Mouse (Mus musculus): ENCODE results near the gene Mrpl21.

The Mrpl21 gene

DNA sequence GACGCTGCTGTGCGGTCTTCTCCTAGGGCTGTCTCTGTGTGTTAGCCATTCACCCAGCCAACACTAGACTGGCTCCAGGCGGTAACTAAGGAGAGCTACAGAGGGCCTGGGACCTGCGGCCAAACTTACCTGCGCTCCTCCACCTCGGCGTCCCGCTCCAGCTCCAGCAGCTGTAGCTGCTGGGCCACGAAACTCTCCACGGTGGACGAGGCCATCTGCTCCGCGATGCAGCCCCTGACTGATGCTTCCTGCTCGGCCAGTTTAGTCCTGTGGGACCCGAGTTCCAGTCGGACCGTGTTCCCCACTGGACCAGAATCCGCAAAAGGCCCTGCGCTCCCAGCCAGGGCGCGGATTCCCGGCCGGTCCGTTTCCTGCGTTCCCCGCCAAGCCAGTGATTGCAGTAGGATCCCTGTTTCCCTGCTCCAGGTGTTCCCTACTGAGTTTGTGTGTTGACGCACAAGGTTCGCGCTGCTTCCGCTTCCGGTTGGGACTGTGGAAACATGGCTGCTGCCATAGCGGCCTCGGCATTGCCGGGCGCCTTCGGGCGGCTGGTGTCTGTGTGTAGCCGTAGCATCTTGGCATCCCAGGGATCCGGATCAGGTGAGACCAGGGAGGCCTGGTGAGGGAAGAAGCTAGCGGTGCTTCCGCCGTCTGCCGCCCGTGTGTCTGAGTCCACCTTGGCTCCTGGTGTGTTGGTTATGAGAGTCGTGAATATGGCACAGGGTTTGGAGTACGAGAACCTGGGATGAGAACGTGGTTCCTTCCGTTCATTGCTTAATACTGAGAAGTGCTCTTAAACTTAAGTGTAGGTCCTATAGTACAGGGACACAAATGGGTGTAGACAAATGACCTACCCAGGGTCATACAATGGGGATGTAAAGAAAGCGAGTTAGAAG is at the start of gene Mrpl21, which contains the start of gene Ighmbp2:
Gene Mrpl21 (plus strand): TSS at position 330 of the 896 bp plus-strand sequence.
Gene Ighmbp2 (minus strand): TSS at position 446 of the 896 bp plus-strand sequence.
- DNase-seq (ENCODE audit: low read depth), result peak; percentile 93

DNA sequence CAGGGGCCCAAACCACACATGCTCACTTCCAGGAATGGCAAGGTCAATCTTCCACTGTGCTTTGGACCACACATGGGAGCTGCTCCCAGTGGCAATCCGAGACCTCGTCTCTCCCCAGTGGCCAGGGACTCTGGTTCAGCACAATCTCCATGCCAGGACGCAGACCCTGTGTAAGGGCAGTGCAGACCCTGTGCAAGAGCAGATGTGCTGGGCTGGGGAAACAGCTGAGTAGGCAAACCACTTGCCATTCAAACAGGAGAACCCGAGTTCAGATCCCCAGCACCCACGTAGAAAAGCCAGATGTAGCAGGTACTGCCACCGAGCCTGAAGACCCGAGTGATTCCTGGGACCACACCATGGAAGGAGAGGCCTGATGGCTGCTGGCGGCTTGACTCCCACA is 22.7 kb upstream of the Mrpl21 start:
- no peak for DNase-seq (ENCODE audit: low read depth)

- no peak for DNase-seq (ENCODE audit: low read depth)
Observed at GRCm38 (mm10) chr19:3260591-3260990, 22.1 kb upstream of the Mrpl21 start.

GRCm38 (mm10) chr19:3261336-3261735 is 21.4 kb upstream of the Mrpl21 start:
- no peak for DNase-seq (ENCODE audit: low read depth)

- DNase-seq (ENCODE audit: low read depth), result no peak
Observed at GRCm38 (mm10) chr19:3261764-3262525, 20.8 kb upstream of the Mrpl21 start.

DNA sequence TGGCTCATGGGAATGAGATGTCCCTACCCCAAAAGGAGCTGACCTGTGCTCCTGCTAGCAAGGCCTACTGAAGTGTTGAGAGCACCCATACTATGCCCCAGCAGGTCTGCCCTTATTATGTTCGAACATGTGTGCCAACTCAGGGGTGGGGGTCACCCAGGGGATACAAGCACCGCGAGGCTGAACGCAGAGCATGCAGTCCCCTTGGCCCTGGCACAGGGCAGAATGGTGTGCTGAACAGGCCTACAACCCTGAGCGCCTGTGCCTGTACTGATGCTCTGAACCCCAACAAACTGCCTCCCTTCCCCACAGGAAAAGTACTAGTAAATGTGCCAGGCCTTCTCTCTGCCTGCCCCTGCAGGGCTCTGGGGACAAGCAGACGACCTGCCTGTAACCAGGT is 18.4 kb upstream of the Mrpl21 start:
- DNase-seq (ENCODE audit: low read depth), result no peak

GRCm38 (mm10) chr19:3265180-3265579 is 17.5 kb upstream of the Mrpl21 start:
- DNase-seq (ENCODE audit: low read depth), result no peak

- no peak for DNase-seq (ENCODE audit: low read depth)
Observed at GRCm38 (mm10) chr19:3266136-3266535, 16.6 kb upstream of the Mrpl21 start.

DNA sequence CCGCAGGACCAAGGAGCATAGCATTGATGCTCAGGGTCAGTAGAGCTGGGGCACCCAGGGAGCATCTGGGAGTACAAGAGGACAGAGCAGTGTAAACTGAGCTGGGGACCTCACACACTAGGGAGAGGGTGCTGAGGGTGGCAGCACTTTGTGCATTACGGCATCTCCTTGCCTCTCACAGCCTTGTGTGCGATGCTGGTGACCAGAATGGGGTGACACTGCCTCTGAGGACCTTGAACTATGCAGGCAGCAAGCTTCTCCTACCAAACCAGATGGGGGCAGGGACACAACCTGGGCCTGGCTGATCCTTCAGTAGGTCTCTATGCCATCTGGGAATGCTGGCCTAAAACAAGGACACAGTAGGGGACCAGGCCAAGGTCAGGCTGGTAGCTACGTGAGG is 16.0 kb upstream of the Mrpl21 start:
- DNase-seq (ENCODE audit: low read depth), result no peak

- no peak for DNase-seq (ENCODE audit: low read depth)
Observed at GRCm38 (mm10) chr19:3267340-3267739, 15.4 kb upstream of the Mrpl21 start.

DNA sequence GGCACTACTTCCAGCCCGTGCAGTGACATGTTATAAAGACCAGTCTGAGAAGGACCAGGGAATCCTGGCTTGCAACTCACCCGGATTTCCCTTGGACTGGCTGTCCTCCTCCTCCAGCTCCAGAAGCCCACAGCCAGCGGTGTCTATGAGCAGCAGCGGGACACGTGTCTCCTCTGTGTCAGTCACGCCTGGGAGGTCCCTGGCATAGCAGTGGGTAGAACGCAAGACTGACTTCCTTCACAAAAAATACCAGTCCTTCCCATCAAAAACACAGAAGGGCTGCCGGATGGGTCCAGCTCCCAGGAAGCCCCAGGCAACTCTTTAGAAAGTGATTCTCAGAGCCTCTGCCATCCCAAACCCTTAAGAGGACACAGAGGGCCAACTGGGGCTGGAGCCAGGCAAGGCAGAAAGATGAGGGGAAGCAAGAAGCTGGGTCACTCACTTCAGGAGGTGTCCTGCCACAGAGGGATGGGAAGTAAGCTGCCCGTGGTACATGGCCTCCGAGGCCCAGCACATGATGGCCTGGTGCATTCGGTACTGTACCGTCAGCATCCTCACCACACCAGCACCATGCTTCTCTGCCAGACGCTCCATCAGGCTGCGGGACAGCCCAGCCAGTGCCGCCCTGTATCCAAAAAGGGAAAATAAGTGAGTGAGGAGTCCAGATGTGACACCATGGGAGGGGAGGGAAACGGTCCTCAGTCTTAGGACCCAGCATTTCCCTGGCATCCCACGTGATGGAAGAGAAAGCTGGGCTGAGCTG is 14.3 kb upstream of the Mrpl21 start:
- no peak for DNase-seq (ENCODE audit: low read depth)

- no peak for DNase-seq (ENCODE audit: low read depth)
Observed at GRCm38 (mm10) chr19:3269279-3269678, 13.4 kb upstream of the Mrpl21 start.

GRCm38 (mm10) chr19:3269803-3270202 is 12.9 kb upstream of the Mrpl21 start:
- DNase-seq (ENCODE audit: low read depth), result no peak

DNA sequence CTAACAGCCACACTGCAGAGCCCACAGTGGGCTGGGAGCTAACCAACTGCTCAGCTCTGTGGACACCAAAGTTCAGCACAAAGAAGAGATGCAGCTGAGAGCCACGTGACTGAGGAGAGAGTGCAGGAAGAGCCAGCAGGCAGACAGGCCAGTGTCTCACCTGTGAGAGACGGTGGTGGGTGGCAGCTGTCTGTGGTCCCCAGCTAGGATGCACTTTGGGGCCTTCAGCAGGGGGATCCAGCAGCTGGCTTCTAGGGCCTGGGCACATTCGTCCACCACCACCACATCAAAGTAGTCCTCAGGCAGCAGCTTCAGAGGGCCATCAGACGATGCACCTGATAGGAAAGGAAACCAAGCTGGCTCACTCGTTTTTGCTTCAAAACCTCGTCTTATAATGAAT is 11.3 kb upstream of the Mrpl21 start:
- no peak for DNase-seq (ENCODE audit: low read depth)

GRCm38 (mm10) chr19:3273331-3273730 is 9.4 kb upstream of the Mrpl21 start:
- DNase-seq (ENCODE audit: low read depth), result no peak

- no peak for DNase-seq (ENCODE audit: low read depth)
Observed at GRCm38 (mm10) chr19:3275744-3276365, 6.8 kb upstream of the Mrpl21 start.

DNA sequence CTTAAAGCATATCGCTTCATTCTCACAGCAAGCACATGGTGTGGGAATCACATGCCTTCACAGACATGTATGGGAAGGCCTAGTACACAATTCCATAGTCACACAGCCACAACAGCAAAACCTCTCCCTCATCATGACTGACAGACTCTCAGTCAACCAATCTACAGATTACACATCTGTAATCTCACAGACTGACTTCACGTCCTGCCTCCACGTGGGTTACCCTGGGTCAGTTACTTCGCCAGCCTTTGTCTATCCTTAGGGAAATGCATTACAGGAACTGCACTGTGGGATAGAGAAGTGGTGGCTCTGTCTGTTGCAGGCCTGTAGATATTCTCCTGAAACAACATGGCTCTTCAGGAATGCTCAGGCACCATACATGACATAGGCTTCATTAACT is 815 bp upstream of the Mrpl21 start:
- DNase-seq (ENCODE audit: low read depth), result peak; percentile 20

DNA sequence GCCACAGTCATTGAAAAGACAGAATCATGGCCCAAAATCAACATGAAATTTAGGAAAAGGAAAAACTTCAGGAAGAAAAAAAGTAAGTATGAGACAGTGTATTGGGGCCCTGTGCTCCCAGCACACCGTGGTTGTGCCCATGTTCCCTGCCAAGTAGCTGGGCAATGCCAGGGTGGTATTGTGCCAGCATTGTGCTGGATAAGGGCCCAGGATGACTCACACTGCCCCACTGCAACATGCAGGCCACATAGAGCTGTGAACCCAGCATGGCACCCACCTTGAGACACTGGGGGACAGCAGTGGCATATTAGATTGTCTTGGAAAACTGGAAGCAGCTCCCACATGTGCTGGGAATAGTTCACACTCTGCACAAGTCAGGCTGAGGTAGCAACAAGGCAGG is 6.3 kb downstream of the Mrpl21 start:
- no peak for DNase-seq (ENCODE audit: low read depth)

DNA sequence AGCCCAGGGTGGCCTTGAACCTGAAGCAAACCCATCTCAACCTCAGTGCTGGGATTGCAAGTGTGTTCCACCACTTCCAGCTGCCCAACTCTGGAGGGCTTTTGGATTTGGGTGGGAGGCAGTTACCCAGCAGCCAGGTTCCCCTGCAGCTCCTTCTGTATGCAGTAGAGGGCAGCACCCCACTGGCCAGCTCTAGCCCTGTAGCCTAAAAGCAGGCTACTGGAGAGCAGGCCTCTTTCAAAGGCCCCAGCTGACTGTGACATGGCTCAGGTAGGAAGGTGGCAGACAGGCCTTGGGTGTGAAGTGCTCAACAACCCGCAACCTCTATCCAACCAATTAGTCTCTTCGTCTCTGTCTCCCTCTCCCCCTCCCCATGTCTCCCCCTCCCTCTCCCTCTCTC is 9.3 kb downstream of the Mrpl21 start:
- DNase-seq (ENCODE audit: low read depth), result peak; percentile 57

GRCm38 (mm10) chr19:3292993-3293392 is 10.3 kb downstream of the Mrpl21 start:
- DNase-seq (ENCODE audit: low read depth), result no peak

DNA sequence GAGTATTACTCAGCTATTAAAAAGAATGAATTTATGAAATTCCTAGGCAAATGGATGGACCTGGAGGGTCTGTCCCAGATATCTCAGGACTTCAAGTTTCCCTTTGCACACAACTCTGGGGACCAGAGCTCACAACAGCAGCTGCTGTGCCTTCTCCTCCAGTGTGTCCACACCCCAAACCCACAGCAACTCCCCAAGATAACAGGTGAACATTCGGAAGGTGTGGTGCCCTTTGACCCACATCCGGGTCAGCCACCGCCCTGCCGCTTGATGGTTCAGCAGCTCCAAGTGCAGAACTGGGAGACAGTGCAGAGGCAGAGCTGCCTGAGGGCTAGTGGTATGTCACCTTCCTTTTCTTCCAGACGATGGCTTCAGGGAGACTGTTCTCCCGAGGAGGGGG is 12.5 kb downstream of the Mrpl21 start:
- DNase-seq (ENCODE audit: low read depth), result no peak

DNA sequence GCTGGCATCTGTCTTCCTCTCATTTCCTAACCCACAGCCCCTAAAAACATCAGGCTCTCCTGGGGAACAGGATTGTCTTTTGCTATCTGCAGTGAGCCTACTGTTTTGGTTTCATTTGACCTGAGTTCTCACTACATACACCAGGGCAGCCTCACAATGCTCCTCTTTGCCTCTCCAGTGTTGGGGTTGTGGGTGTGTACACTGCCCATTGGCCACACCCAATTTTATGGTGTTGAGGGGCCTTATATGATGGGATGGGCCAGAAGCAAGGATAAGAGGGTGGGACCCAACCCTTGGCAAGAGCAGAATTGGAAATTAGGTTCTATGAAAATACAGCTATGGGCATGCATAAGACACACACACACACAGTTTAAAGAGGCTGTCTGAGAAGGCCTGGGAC is 14.3 kb downstream of the Mrpl21 start:
- no peak for DNase-seq (ENCODE audit: low read depth)
